Mouse (Mus musculus) MN1 (cell line): Measurements from ENCODE around the gene Olfr1366.
"Not testable (repeated sequence)": the region's sequence is repeated elsewhere in the genome, so short reads cannot be mapped to it uniquely, and the experiment has no call there.

Source experiments
- DNase-seq: peaks from one replicate; pipeline ENCODE4 v3.0.0-alpha.2; 2016; ENCODE audit warnings: low spot score

The Olfr1366 gene

DNA sequence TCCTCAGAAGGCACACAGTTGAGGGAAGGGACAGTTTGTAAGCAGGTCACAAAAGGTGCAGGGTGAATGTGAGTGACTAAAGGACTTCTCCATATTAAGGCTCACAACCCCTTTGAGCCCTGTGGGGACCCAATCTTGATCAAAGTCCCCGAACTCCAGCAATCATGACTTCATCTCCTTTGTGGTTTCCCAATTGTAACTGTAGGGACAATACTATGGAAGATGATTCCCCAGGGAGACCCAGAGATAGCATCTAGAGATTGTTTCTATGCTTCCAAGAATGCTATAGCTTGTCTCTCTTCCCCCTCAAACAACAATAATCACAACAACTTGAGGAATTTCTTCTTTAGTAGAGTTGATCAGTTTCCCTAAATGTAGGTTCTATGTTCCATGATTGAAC lies at the start of gene Olfr1366:
TSS of gene Olfr1366 (minus strand) at position 101 of the 400 bp plus-strand sequence.
- DNase-seq: no peak

DNA sequence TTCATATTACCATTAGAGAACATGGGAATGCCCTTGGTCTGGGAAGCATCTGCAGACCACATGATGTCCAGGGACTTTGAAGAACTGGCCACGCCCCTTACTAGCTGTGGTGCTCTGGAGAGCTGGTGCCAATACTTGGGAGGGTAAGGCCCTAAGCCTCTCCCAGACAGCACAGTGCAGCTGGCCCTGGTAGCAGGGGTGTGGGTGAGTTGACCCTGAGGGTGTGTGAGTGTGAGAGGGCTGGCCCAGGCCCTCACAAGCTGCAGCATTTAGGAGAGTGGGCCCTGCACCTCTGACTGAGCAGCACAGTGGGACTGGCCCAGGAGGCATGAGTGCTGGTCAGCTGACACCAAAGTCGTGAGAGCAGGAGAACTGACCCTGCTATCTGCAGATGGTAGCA lies 49.0 kb upstream of the Olfr1366 start:
- no peak for DNase-seq

DNA sequence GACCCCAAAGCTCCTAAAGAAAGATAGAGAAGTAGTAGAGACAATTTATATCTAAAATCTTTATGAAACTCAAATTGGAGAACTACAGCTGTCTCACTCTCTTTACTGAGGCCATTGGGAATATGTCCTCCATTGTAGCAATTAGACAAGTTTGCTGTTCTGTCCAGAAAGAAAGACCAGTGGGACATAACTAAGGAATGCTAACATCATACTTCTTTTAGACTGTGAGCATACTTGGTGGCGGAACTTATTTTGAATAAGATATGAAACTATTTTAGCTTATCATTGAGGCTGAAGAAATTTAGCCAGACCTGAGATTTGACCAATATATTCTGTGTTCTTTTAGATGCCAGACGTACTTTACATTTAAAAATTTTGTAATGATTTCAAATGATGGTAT lies 39.1 kb upstream of the Olfr1366 start, which contains the start of gene Olfr1364:
TSS of gene Olfr1364 (minus strand) at position 101 of the 400 bp plus-strand sequence.
- no peak for DNase-seq

GRCm38 (mm10) chr13:21559793-21560192 lies 17.2 kb upstream of the Olfr1366 start, which contains the start of gene Olfr1535:
Gene Olfr1535, minus strand, starts transcription at chr13:21559893.
- DNase-seq: no peak

GRCm38 (mm10) chr13:21550416-21551110 lies 8.0 kb upstream of the Olfr1366 start:
- no peak for DNase-seq

GRCm38 (mm10) chr13:21549487-21549886 lies 6.9 kb upstream of the Olfr1366 start:
- no peak for DNase-seq

DNA sequence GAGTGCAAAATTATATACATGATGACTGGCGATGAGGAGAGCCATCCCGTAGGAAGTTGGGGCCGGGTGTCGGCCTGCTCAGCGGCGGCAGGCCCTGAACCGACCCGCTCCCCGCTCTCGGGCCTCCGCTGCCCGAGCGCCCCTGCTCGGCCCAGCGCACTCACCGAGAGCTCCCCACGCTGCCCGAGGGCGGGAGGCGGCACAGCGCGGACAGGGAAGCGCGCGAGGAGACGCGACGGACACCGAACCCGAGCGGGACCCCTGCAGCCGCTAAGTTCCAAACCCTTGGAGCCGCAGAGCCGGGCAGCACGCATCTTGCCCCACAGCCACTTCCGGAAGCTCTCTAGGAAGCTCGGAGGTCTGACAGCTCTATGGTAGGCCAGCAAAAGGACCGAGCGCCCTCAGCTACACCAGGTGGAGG lies 11.8 kb downstream of the Olfr1366 start, which contains the start of gene Zkscan8:
TSS of gene Zkscan8 (minus strand) at position 340 of the 421 bp plus-strand sequence.
- peak; percentile 85 for DNase-seq

- DNase-seq: no peak
These were observed 12.5 kb downstream of the Olfr1366 start for GRCm38 (mm10) chr13:21530136-21530535.

DNA sequence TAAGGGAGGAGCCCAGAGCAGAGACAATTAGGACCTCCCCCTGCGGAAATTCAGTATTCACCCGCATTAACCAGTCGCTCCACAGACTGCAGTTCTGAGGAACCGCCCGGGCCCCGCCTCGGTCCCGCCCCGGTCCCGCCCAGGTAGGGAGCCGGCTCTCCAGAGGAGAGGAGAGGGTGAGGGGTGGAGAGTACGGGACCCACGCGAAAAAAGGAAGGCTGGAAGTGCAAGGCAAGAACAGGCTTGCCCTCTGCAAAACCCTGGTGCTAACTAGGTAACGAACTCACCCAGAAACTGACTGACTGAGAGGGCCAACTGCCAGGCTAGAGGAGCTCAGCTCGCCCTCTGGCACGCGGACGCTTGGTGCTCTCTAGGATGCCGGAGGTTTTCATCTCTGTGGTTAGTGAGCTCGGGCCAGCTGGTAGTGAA lies 36.4 kb downstream of the Olfr1366 start:
- peak; percentile 88 for DNase-seq

GRCm38 (mm10) chr13:21502296-21502695 lies 40.3 kb downstream of the Olfr1366 start:
- DNase-seq: no peak

DNA sequence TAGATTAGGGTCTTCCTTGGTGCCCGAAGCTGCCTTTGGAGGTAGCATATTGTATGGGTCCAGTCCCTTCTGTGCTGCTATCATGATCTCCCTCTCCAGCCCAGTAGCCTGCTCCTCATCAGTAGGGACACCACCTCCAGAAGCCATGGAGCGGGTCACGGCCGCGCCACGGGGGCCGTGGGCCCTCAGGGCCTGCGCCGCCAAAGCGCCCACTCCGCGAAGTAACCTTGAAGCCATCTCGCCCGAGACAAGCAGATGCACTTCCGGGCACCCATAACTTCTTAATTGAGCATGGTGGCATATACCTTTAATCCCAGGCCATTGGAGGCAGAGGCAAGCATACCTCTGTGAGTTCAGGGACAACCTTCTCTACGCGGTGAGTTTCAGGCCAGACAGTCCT lies 41.4 kb downstream of the Olfr1366 start, which contains the start of gene Gm11273:
TSS of gene Gm11273 (minus strand) at position 237 of the 400 bp plus-strand sequence.
- DNase-seq: not testable (repeated sequence)

- DNase-seq: no peak
These were observed 47.5 kb downstream of the Olfr1366 start, which contains the start of gene AK157302 for GRCm38 (mm10) chr13:21495080-21495479. Gene AK157302, plus strand, starts transcription at chr13:21495223.

DNA sequence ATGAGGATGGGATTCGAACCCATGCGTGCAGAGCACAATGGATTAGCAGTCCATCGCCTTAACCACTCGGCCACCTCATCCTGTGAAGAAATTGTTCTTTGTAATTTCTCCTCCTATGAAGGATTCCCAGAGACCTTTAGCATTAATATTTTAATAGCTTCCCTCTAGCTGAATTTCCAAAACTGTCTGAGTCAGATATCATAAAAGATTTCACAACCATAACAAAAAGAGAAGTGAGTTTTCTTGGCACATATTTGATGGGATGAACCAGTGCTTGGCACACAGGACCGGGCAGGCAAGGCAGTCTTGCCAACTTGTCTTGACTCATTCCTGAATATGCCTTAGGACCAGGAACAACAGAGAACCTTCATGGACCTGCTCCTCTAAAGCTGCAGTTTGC lies 49.8 kb downstream of the Olfr1366 start:
- DNase-seq: no peak

DNA sequence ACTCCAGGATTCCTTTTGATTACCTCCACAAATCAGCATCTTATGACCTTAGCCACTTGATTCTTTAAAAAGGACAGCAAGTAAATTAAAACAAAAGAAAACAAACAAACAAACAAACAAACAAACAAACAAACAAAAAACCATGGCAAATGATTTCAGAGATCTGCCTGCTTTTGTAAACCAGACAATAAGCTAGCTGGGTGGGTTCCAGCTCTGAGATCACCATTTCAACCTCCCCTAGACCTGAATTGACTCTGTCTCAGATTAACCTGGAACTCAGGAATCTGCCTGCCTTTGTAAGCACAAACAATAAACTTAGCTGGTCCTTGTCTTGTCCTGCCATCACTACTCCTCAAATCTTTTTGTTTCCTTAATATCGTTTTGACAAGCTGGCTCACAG lies 55.7 kb downstream of the Olfr1366 start:
- no peak for DNase-seq
